Mouse (Mus musculus): Measurements from ENCODE around the gene Stap2. TPM values are rescaled to one million over a fixed set of nuclear protein-coding genes. Genes with fewer than 3 reads are reported as not detected.

The Stap2 gene
- polyA plus RNA-seq, 1 experiment: not detected

GRCm38 (mm10) chr17:56020400-56021084 is 15.2 kb upstream of the Stap2 start:
- Histone ChIP-seq H3K4me1 (ENCODE audit: control insufficient read depth) (peaks cover 11% of the 10 kb centered on the region), H3K36me3 (ENCODE audit: control insufficient read depth) (peaks cover 96% of the 10 kb centered on the region), H3K4me3 (replicated peaks) (no peak overlapping the region), H3K9me3 (ENCODE audit: control insufficient read depth, low read length) (no peaks in the 10 kb centered on the region), H3K27me3 (ENCODE audit: control insufficient read depth) (no peaks in the 10 kb centered on the region)
- TF ChIP-seq TAL1 (IDR thresholded peaks at IDR 0.05; ENCODE audit: low read length): no peak
- no peak for TF ChIP-seq GATA1 (IDR thresholded peaks at IDR 0.05; ENCODE audit: low read length)

GRCm38 (mm10) chr17:56018347-56019131 is 13.2 kb upstream of the Stap2 start:
- no peak overlapping the region for H3K4me3 ChIP-seq (replicated peaks)
- peaks cover 4% of the 10 kb centered on the region; the same call in 1 of the 2 replicates for H3K4me1 ChIP-seq (ENCODE audit: control insufficient read depth)
- H3K9me3 ChIP-seq (ENCODE audit: control insufficient read depth, low read length): no peaks in the 10 kb centered on the region
- TF ChIP-seq GATA1 (IDR thresholded peaks at IDR 0.05; ENCODE audit: low read length) (no peak), TAL1 (IDR thresholded peaks at IDR 0.05; ENCODE audit: low read length) (no peak)
- peaks cover 88% of the 10 kb centered on the region for H3K36me3 ChIP-seq (ENCODE audit: control insufficient read depth)
- H3K27me3 ChIP-seq (ENCODE audit: control insufficient read depth): no peaks in the 10 kb centered on the region

- TF ChIP-seq TAL1 (IDR thresholded peaks at IDR 0.05; ENCODE audit: low read length): no peak
- TF ChIP-seq GATA1 (IDR thresholded peaks at IDR 0.05; ENCODE audit: low read length): no peak
- H3K9me3 ChIP-seq (ENCODE audit: control insufficient read depth, low read length): no peaks in the 10 kb centered on the region
- H3K36me3 ChIP-seq (ENCODE audit: control insufficient read depth): peaks cover 84% of the 10 kb centered on the region
- no peaks in the 10 kb centered on the region for H3K27me3 ChIP-seq (ENCODE audit: control insufficient read depth)
- no peak overlapping the region for H3K4me3 ChIP-seq (replicated peaks)
- peaks cover 3% of the 10 kb centered on the region; the same call in 1 of the 2 replicates for H3K4me1 ChIP-seq (ENCODE audit: control insufficient read depth)
These were observed 12.5 kb upstream of the Stap2 start for GRCm38 (mm10) chr17:56017848-56018247.

- no peak overlapping the region for H3K4me3 ChIP-seq (replicated peaks)
- peaks cover 3% of the 10 kb centered on the region; the same call in 1 of the 2 replicates for H3K4me1 ChIP-seq (ENCODE audit: control insufficient read depth)
- H3K9me3 ChIP-seq (ENCODE audit: control insufficient read depth, low read length): no peaks in the 10 kb centered on the region
- H3K27me3 ChIP-seq (ENCODE audit: control insufficient read depth): no peaks in the 10 kb centered on the region
- peaks cover 79% of the 10 kb centered on the region for H3K36me3 ChIP-seq (ENCODE audit: control insufficient read depth)
- TF ChIP-seq TAL1 (IDR thresholded peaks at IDR 0.05; ENCODE audit: low read length): no peak
- TF ChIP-seq GATA1 (IDR thresholded peaks at IDR 0.05; ENCODE audit: low read length): no peak
These were observed 11.7 kb upstream of the Stap2 start for GRCm38 (mm10) chr17:56016793-56017785.

- TF ChIP-seq TAL1 (IDR thresholded peaks at IDR 0.05; ENCODE audit: low read length) (no peak), GATA1 (IDR thresholded peaks at IDR 0.05; ENCODE audit: low read length) (no peak)
- Histone ChIP-seq H3K4me3 (replicated peaks) (no peak overlapping the region), H3K4me1 (ENCODE audit: control insufficient read depth) (no peaks in the 10 kb centered on the region; the same call in 1 of the 2 replicates), H3K36me3 (ENCODE audit: control insufficient read depth) (peaks cover 78% of the 10 kb centered on the region), H3K9me3 (ENCODE audit: control insufficient read depth, low read length) (no peaks in the 10 kb centered on the region), H3K27me3 (ENCODE audit: control insufficient read depth) (no peaks in the 10 kb centered on the region)
These were observed 11.0 kb upstream of the Stap2 start for GRCm38 (mm10) chr17:56016382-56016781.

GRCm38 (mm10) chr17:56015293-56015692 is 9.9 kb upstream of the Stap2 start:
- Histone ChIP-seq H3K9me3 (ENCODE audit: control insufficient read depth, low read length) (no peaks in the 10 kb centered on the region), H3K4me3 (replicated peaks) (no peak overlapping the region), H3K27me3 (ENCODE audit: control insufficient read depth) (no peaks in the 10 kb centered on the region), H3K36me3 (ENCODE audit: control insufficient read depth) (peaks cover 70% of the 10 kb centered on the region), H3K4me1 (ENCODE audit: control insufficient read depth) (peaks cover 7% of the 10 kb centered on the region)
- no peak for TF ChIP-seq TAL1 (IDR thresholded peaks at IDR 0.05; ENCODE audit: low read length)
- TF ChIP-seq GATA1 (IDR thresholded peaks at IDR 0.05; ENCODE audit: low read length): no peak

GRCm38 (mm10) chr17:56011441-56011840 is 6.1 kb upstream of the Stap2 start:
- peaks cover 31% of the 10 kb centered on the region for H3K36me3 ChIP-seq (ENCODE audit: control insufficient read depth)
- no peak for TF ChIP-seq TAL1 (IDR thresholded peaks at IDR 0.05; ENCODE audit: low read length)
- TF ChIP-seq GATA1 (IDR thresholded peaks at IDR 0.05; ENCODE audit: low read length): no peak
- no peaks in the 10 kb centered on the region for H3K27me3 ChIP-seq (ENCODE audit: control insufficient read depth)
- no peak overlapping the region for H3K4me3 ChIP-seq (replicated peaks)
- peaks cover 37% of the 10 kb centered on the region for H3K4me1 ChIP-seq (ENCODE audit: control insufficient read depth)
- no peaks in the 10 kb centered on the region for H3K9me3 ChIP-seq (ENCODE audit: control insufficient read depth, low read length)

GRCm38 (mm10) chr17:56010681-56011080 is 5.3 kb upstream of the Stap2 start:
- no peak overlapping the region for H3K4me3 ChIP-seq (replicated peaks)

More at GRCm38 (mm10) chr17:56010681-56011080, 5.3 kb upstream of the Stap2 start:
- H3K9me3 ChIP-seq (ENCODE audit: control insufficient read depth, low read length): no peaks in the 10 kb centered on the region
- H3K36me3 ChIP-seq (ENCODE audit: control insufficient read depth): peaks cover 23% of the 10 kb centered on the region
- H3K27me3 ChIP-seq (ENCODE audit: control insufficient read depth): no peaks in the 10 kb centered on the region
- TF ChIP-seq TAL1 (IDR thresholded peaks at IDR 0.05; ENCODE audit: low read length) (no peak), GATA1 (IDR thresholded peaks at IDR 0.05; ENCODE audit: low read length) (no peak)
- H3K4me1 ChIP-seq (ENCODE audit: control insufficient read depth): peaks cover 37% of the 10 kb centered on the region
